Comparison of ENCODE assay signal across 21 mouse cellular contexts in genomic region chr6:59010792-59011191, GRCm38 (mm10). TPM values are rescaled to one million over a fixed set of nuclear protein-coding genes. Genes with fewer than 3 reads are reported as not detected.
A peak's percentile ranks its signal among the peaks of the same experiment; 100 is the strongest.
DNase-seq lines count a peak whose midpoint lies in the region; TF ChIP-seq lines count a peak whose summit lies in the region.
"Had no signal": no experiment of that assay in that cellular context is flagged by ENCODE, and none has a peak within 500 bp of the region (broad histone marks: within the 10 kb centered on the region; RNA-seq: fewer than 3 reads in every experiment).

No protein-coding gene starts in this region.

- TF ChIP-seq CTCF in layer of hippocampus, adult 2 months (conservative IDR thresholded peaks at IDR 0.05) = no peak

- peak overlapping the region; percentile 32; the same call in 1 of the 2 replicates for H3K27ac ChIP-seq in layer of hippocampus, adult 2 months
- H3K27ac ChIP-seq: embryonic facial prominence, embryonic 13.5 days; forebrain, embryonic 13.5 days; hindbrain, embryonic 12.5 days; limb, embryonic 10.5 days; liver, embryonic 15.5 days; neural tube, embryonic 15.5 days had no signal

- intact Hi-C loops in gastrocnemius, postnatal 36 days (cut with DNase I) = no loop called here

- H3K4me3 ChIP-seq in layer of hippocampus, adult 2 months = no peak overlapping the region
- H3K4me3 ChIP-seq: embryonic facial prominence, embryonic 13.5 days; forebrain, embryonic 13.5 days; hindbrain, embryonic 12.5 days; limb, embryonic 10.5 days; liver, embryonic 15.5 days; neural tube, embryonic 15.5 days had no signal

- peak; percentile 15 for DNase-seq in gastrocnemius, adult 18-20 months (ENCODE audit: low spot score)
- no peak for DNase-seq in gastrocnemius, postnatal 36 days
- DNase-seq in layer of hippocampus, adult 2 months (ENCODE audit: low spot score in 2 of 2) = peak in 1 of 2 experiments; percentile 27
- DNase-seq in layer of hippocampus, postnatal 10 days (ENCODE audit: low spot score in 2 of 2) = no peak
- peak; percentile 19 for DNase-seq in right cerebral cortex, postnatal 25 days
- no peak for DNase-seq in right cerebral cortex, postnatal 14 days
- no peak for DNase-seq in cerebellum, adult 8-10 months
- no peak for DNase-seq in cerebellum, adult 11-12 months
- DNase-seq: adrenal gland, postnatal 25 days; cerebellum, adult 18-20 months; cerebellum, postnatal 25 days; heart, postnatal 14 days; kidney, postnatal 25 days; liver; thymus, postnatal 25 days had no signal

RNA-seq across cellular contexts. Expression of gene Fam13a, which starts 13.6 kb away (rescaled TPM):
- total RNA-seq in gastrocnemius, adult 18-20 months (2021) = 1 to 10 TPM; 9.6 to 9.8 TPM
- total RNA-seq in gastrocnemius, postnatal 36 days (2021) = 10 to 100 TPM in 1 of 2 experiments, 1 to 10 TPM in 1; 6.2 to 16.7 TPM
- total RNA-seq in layer of hippocampus, adult 2 months (2021) = 10 to 100 TPM; 17.5 to 17.9 TPM
- 10 to 100 TPM; 16.0 to 16.5 TPM for total RNA-seq in layer of hippocampus, postnatal 10 days (2021)

Comparison
In these comparisons a context has a peak if more than half of its experiments do, and no peak if none do; other contexts are left out.
1. DNase-seq: peak in gastrocnemius, adult 18-20 months (single experiment) and right cerebral cortex, postnatal 25 days (single experiment); none in gastrocnemius, postnatal 36 days (0 of 2), layer of hippocampus, postnatal 10 days (0 of 2), right cerebral cortex, postnatal 14 days (single experiment), cerebellum, adult 8-10 months (single experiment) and cerebellum, adult 11-12 months (single experiment).